ENCODE assay signal across 27 mouse cellular contexts in the genomic region with DNA sequence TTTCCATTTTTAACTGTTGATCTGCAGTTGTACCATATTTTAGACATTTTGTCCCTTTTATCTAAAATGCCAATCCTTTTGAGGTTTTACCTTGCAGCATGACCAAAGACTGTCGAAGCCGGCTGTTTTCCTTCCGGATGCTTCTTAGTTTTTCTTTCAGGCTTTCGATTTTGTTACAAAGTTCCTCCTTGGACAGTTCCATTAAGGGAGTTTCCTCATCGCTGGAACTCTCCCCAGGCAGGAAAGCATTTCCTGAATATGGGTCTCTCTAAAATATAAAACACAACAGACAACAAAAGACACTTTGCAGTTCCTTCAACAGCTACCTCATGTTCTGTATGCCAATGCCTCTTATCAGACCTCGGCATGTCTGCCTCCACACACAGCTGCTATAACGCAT. TPM values are rescaled to one million over a fixed set of nuclear protein-coding genes. Genes with fewer than 3 reads are reported as not detected.
DNase-seq lines count a peak whose midpoint lies in the region; ATAC-seq lines count a peak whose summit lies in the region.
"Had no signal": no experiment of that assay in that cellular context is flagged by ENCODE, and none has a peak within 500 bp of the region (broad histone marks: within the 10 kb centered on the region; RNA-seq: fewer than 3 reads in every experiment).

No protein-coding gene starts in this region.

- H3K27ac ChIP-seq in heart, embryonic 11.5 days (ENCODE audit: low read depth, low read length): no peak overlapping the region
- H3K27ac ChIP-seq: embryonic facial prominence, embryonic 10.5 days; embryonic facial prominence, embryonic 13.5 days; forebrain, embryonic 12.5 days; forebrain, embryonic 15.5 days; heart, embryonic 13.5 days; hindbrain, embryonic 13.5 days; intestine, embryonic 15.5 days had no signal

- peak; percentile 46 to 50 for DNase-seq in heart, adult 18-20 months
- peak; percentile 11 to 40 for DNase-seq in heart, adult 9 months (ENCODE audit: low spot score in 2 of 2)
- no peak for DNase-seq in heart, postnatal 4 days
- DNase-seq in heart, postnatal 10 days: peak; percentile 15 to 24
- peak; percentile 12 to 18 for DNase-seq in heart, postnatal 36 days
- DNase-seq: adrenal gland, adult 2 months; adrenal gland, postnatal 14 days; cerebellum, adult 11-12 months; cerebellum, adult 8-10 months; cerebellum, postnatal 10 days; cerebellum, postnatal 36 days; embryo, embryonic 11 days; gastrocnemius, postnatal 10 days; kidney, adult 11 months; kidney, adult 8-10 months had no signal

- 73% methylated on average over 7 of the region's 7 CpGs for WGBS in heart, embryonic 11.5 days (ENCODE audit: insufficient replicate concordance)

- H3K4me1 ChIP-seq in heart, embryonic 11.5 days (ENCODE audit: control insufficient read depth, insufficient read depth, low read length): no peaks in the 10 kb centered on the region
- H3K4me1 ChIP-seq: embryonic facial prominence, embryonic 10.5 days; forebrain, embryonic 12.5 days; heart, embryonic 13.5 days; hindbrain, embryonic 13.5 days; intestine, embryonic 15.5 days had no signal

- no peak for ATAC-seq in heart, embryonic 11.5 days (replicated peaks; ENCODE audit: insufficient number of reproducible peaks, low FRiP score, low TSS enrichment)
- ATAC-seq: CD4-positive, CD25-positive, alpha-beta regulatory T cell, adult 4 months; forebrain, embryonic 15.5 days; hindbrain, embryonic 16.5 days; intestine, embryonic 15.5 days had no signal

- no peak overlapping the region for H3K4me3 ChIP-seq in heart, embryonic 11.5 days (ENCODE audit: low read depth, low read length)
- H3K4me3 ChIP-seq: embryonic facial prominence, embryonic 10.5 days; embryonic facial prominence, embryonic 13.5 days; erythroblast, embryonic 14.5 days; forebrain, embryonic 12.5 days; forebrain, embryonic 15.5 days; heart, embryonic 13.5 days; hindbrain, embryonic 13.5 days; intestine, embryonic 15.5 days had no signal

- no peak overlapping the region for H3K4me2 ChIP-seq in heart, embryonic 11.5 days
- H3K4me2 ChIP-seq: embryonic facial prominence, embryonic 13.5 days; forebrain, embryonic 12.5 days; forebrain, embryonic 15.5 days; heart, embryonic 13.5 days; hindbrain, embryonic 13.5 days; intestine, embryonic 15.5 days had no signal

- intact Hi-C loops in heart, postnatal 10 days (cut with DNase I): no loop called here
- intact Hi-C loops in heart, postnatal 36 days (cut with DNase I): no loop called here

- no peaks in the 10 kb centered on the region for H3K36me3 ChIP-seq in heart, embryonic 11.5 days (ENCODE audit: control insufficient read depth, insufficient read depth, low read length)
- H3K36me3 ChIP-seq: embryonic facial prominence, embryonic 10.5 days; embryonic facial prominence, embryonic 13.5 days; forebrain, embryonic 12.5 days; forebrain, embryonic 15.5 days; heart, embryonic 13.5 days; hindbrain, embryonic 13.5 days; intestine, embryonic 15.5 days had no signal

- no peaks in the 10 kb centered on the region for H3K9me3 ChIP-seq in heart, embryonic 11.5 days (replicated peaks; ENCODE audit: control insufficient read depth, low read length)
- H3K9me3 ChIP-seq: embryonic facial prominence, embryonic 10.5 days; embryonic facial prominence, embryonic 13.5 days; forebrain, embryonic 12.5 days; forebrain, embryonic 15.5 days; heart, embryonic 13.5 days; hindbrain, embryonic 13.5 days; intestine, embryonic 15.5 days had no signal

- no peak overlapping the region for H3K9ac ChIP-seq in heart, embryonic 11.5 days (ENCODE audit: low read depth, low read length)
- H3K9ac ChIP-seq: embryonic facial prominence, embryonic 13.5 days; forebrain, embryonic 12.5 days; forebrain, embryonic 15.5 days; heart, embryonic 13.5 days; hindbrain, embryonic 13.5 days; intestine, embryonic 15.5 days had no signal

- H3K27me3 ChIP-seq in heart, embryonic 11.5 days (ENCODE audit: control insufficient read depth, insufficient read depth, low read length): no peaks in the 10 kb centered on the region
- H3K27me3 ChIP-seq: embryonic facial prominence, embryonic 13.5 days; forebrain, embryonic 12.5 days; forebrain, embryonic 15.5 days; heart, embryonic 13.5 days; hindbrain, embryonic 13.5 days; intestine, embryonic 15.5 days had no signal

RNA-seq across cellular contexts. Expression of a gene that starts 29.4 kb away (rescaled TPM):
- total RNA-seq in heart, adult 18-20 months (2021): 1 to 10 TPM; 1.9 to 2.0 TPM
- polyA plus RNA-seq in heart, embryonic 11.5 days (2014; fragmentation: Nextera tagmentation; extraction: Ambion mirVana): 4.3 and 4.5 TPM in 2 replicates
- 1 to 10 TPM; 4.5 to 6.8 TPM for total RNA-seq in heart, postnatal 4 days (2021)
- total RNA-seq in heart, postnatal 10 days (2021): 1 to 10 TPM; 3.2 to 4.1 TPM
- 1 to 10 TPM; 2.1 to 2.2 TPM for total RNA-seq in heart, postnatal 36 days (2021)
- total RNA-seq: hematopoietic stem cell, adult 5-6 weeks had no signal
- polyA plus RNA-seq: erythroblast, embryonic 14.5 days had no signal

RNA-seq across cellular contexts. Expression of a gene that starts 29.9 kb away (rescaled TPM):
- total RNA-seq in heart, adult 18-20 months (2021): 100 to 1,000 TPM; 378 TPM
- polyA plus RNA-seq in heart, embryonic 11.5 days (2014; fragmentation: Nextera tagmentation; extraction: Ambion mirVana): 24.5 and 26.9 TPM in 2 replicates
- total RNA-seq in heart, postnatal 4 days (2021): 100 to 1,000 TPM; 238 TPM
- 100 to 1,000 TPM; 281 to 295 TPM for total RNA-seq in heart, postnatal 10 days (2021)
- total RNA-seq in heart, postnatal 36 days (2021): 100 to 1,000 TPM; 392 to 396 TPM
